11 mouse cellular contexts compared by ENCODE assay signal in the genomic region with DNA sequence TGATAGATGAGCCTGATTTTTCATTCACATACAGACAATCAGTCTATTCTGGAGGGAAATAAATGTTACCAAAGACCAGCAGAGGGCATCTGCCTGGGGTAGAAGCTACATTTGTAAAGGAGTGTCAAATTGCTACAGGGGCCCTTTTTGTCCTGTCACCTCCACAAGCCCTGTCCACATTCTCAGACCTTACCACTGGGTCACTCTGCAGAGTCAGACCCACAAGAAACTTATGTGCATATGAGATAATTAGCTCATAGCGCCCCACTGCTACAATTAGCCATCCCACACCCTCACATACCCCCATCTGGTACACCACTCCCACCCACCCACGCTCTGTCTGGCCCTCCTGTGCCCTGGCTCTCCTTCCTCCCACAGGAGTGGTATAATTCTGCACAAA.
DNase-seq lines count a peak whose midpoint lies in the region; ATAC-seq lines count a peak whose summit lies in the region.
"Had no signal": no experiment of that assay in that cellular context is flagged by ENCODE, and none has a peak within 500 bp of the region (broad histone marks: within the 10 kb centered on the region; RNA-seq: fewer than 3 reads in every experiment).

No protein-coding gene starts in this region.

- no peak for DNase-seq in frontal cortex, postnatal 36 days (ENCODE audit: low spot score in 2 of 2)
- peak; percentile 21 for DNase-seq in ZHBTc4 (ENCODE audit: low read depth, low spot score)
- DNase-seq in left cerebral cortex, postnatal 25 days (ENCODE audit: low spot score in 2 of 2) = peak; percentile 31 to 45
- DNase-seq in ovary, postnatal 36 days (ENCODE audit: low spot score) = no peak
- no peak for DNase-seq in heart, postnatal 4 days

- peaks cover 8% of the 10 kb centered on the region for H3K27me3 ChIP-seq in forebrain, embryonic 13.5 days
- peaks cover 36% of the 10 kb centered on the region for H3K27me3 ChIP-seq in kidney, embryonic 15.5 days

- H3K27ac ChIP-seq in forebrain, embryonic 13.5 days = no peak overlapping the region
- H3K27ac ChIP-seq in kidney, embryonic 15.5 days = no peak overlapping the region
- H3K27ac ChIP-seq: limb, embryonic 15.5 days had no signal

- peak overlapping the region; percentile 50 for H3K9ac ChIP-seq in forebrain, embryonic 13.5 days
- H3K9ac ChIP-seq in kidney, embryonic 15.5 days = no peak overlapping the region
- H3K9ac ChIP-seq: limb, embryonic 15.5 days had no signal

- 56% methylated on average over 2 of the region's 2 CpGs for WGBS in forebrain, embryonic 13.5 days
- 72% methylated on average over 2 of the region's 2 CpGs for WGBS in kidney, embryonic 15.5 days

- H3K9me3 ChIP-seq in forebrain, embryonic 13.5 days (replicated peaks) = no peaks in the 10 kb centered on the region
- no peaks in the 10 kb centered on the region for H3K9me3 ChIP-seq in kidney, embryonic 15.5 days (replicated peaks)
- H3K9me3 ChIP-seq: limb, embryonic 15.5 days had no signal

- no peaks in the 10 kb centered on the region for H3K36me3 ChIP-seq in forebrain, embryonic 13.5 days (ENCODE audit: poor library complexity, severe bottlenecking)
- no peaks in the 10 kb centered on the region for H3K36me3 ChIP-seq in kidney, embryonic 15.5 days
- H3K36me3 ChIP-seq: limb, embryonic 15.5 days had no signal

- intact Hi-C loops in left cerebral cortex, postnatal 25 days (cut with DNase I) = loop anchor here (5.0 to 10.0 kb wide), 2 partner anchors 125 to 368 kb away; no protein-coding TSS in a partner anchor

- H3K4me2 ChIP-seq in forebrain, embryonic 13.5 days = peak overlapping the region; percentile 91
- H3K4me2 ChIP-seq in kidney, embryonic 15.5 days = no peak overlapping the region
- H3K4me2 ChIP-seq: limb, embryonic 15.5 days had no signal

- peaks cover 17% of the 10 kb centered on the region for H3K4me1 ChIP-seq in forebrain, embryonic 13.5 days
- peaks cover 20% of the 10 kb centered on the region for H3K4me1 ChIP-seq in kidney, embryonic 15.5 days

- ATAC-seq in frontal cortex, adult (ENCODE audit: low TSS enrichment) = 0 out of 2 replicates have a peak, but pooled peaks have one; percentile 6
- 0 out of 2 replicates have a peak, but pooled peaks have one; percentile 5 for ATAC-seq in forebrain, embryonic 13.5 days
- ATAC-seq in kidney, embryonic 15.5 days (replicated peaks; ENCODE audit: low FRiP score) = no peak

- peak overlapping the region; percentile 68 for H3K4me3 ChIP-seq in forebrain, embryonic 13.5 days
- no peak overlapping the region for H3K4me3 ChIP-seq in kidney, embryonic 15.5 days (replicated peaks)
- H3K4me3 ChIP-seq: erythroblast, embryonic 14.5 days; limb, embryonic 15.5 days; myocyte had no signal

Comparison
In these comparisons a context has a peak if more than half of its experiments do, and no peak if none do; other contexts are left out.
1. DNase-seq: peak in ZHBTc4 (single experiment) and left cerebral cortex, postnatal 25 days (2 of 2); none in frontal cortex, postnatal 36 days (0 of 2), ovary, postnatal 36 days (single experiment) and heart, postnatal 4 days (single experiment).